ENCODE assay signal across 28 mouse cellular contexts in genomic region chr4:125601301-125601700, GRCm38 (mm10).
"Had no signal": no experiment of that assay in that cellular context is flagged by ENCODE, and none has a peak within 500 bp of the region (broad histone marks: within the 10 kb centered on the region; RNA-seq: fewer than 3 reads in every experiment).

No protein-coding gene starts in this region.

- H3K4me2 ChIP-seq: embryonic facial prominence, embryonic 12.5 days; embryonic facial prominence, embryonic 13.5 days; embryonic facial prominence, embryonic 15.5 days; forebrain, embryonic 12.5 days; forebrain, embryonic 13.5 days; forebrain, embryonic 15.5 days had no signal

- H3K27me3 ChIP-seq: embryonic facial prominence, embryonic 12.5 days had no signal

- H3K36me3 ChIP-seq: embryonic facial prominence, embryonic 10.5 days; embryonic facial prominence, embryonic 12.5 days; embryonic facial prominence, embryonic 13.5 days; embryonic facial prominence, embryonic 15.5 days; forebrain, embryonic 10.5 days; forebrain, embryonic 12.5 days; forebrain, embryonic 15.5 days had no signal

- H3K27ac ChIP-seq: embryonic facial prominence, embryonic 12.5 days; embryonic facial prominence, embryonic 13.5 days; embryonic facial prominence, embryonic 15.5 days; forebrain, embryonic 12.5 days; forebrain, embryonic 13.5 days; forebrain, embryonic 15.5 days; gastrocnemius, adult 2 months; heart, adult 2 months had no signal

- ATAC-seq: forebrain, embryonic 13.5 days; forebrain, embryonic 14.5 days; forebrain, embryonic 15.5 days; forebrain, embryonic 16.5 days; forebrain, postnatal 0 days had no signal

- H3K9ac ChIP-seq: embryonic facial prominence, embryonic 12.5 days; embryonic facial prominence, embryonic 13.5 days; embryonic facial prominence, embryonic 15.5 days; forebrain, embryonic 12.5 days; forebrain, embryonic 13.5 days; forebrain, embryonic 15.5 days; forebrain, postnatal 0 days had no signal

- H3K4me3 ChIP-seq: embryonic facial prominence, embryonic 10.5 days; embryonic facial prominence, embryonic 12.5 days; embryonic facial prominence, embryonic 13.5 days; embryonic facial prominence, embryonic 15.5 days; erythroblast, embryonic 14.5 days; forebrain, embryonic 10.5 days; forebrain, embryonic 12.5 days; forebrain, embryonic 13.5 days; forebrain, embryonic 15.5 days; gastrocnemius, adult 2 months; heart, adult 2 months had no signal

- DNase-seq: cerebellum, adult 8-10 months; cerebellum, adult 9-10 months; cerebellum, adult 9-11 months; cerebellum, postnatal 10 days; cerebellum, postnatal 14 days; cerebellum, postnatal 25 days; cerebellum, postnatal 36 days; embryo, embryonic 11 days; forebrain, postnatal 0 days; gastrocnemius, adult 2 months; gastrocnemius, postnatal 10 days; gastrocnemius, postnatal 14 days; gastrocnemius, postnatal 25 days; gastrocnemius, postnatal 36 days; heart, adult 11 months; heart, adult 18-20 months; heart, adult 2 months had no signal

- H3K9me3 ChIP-seq: embryonic facial prominence, embryonic 10.5 days; embryonic facial prominence, embryonic 12.5 days; embryonic facial prominence, embryonic 13.5 days; embryonic facial prominence, embryonic 15.5 days; forebrain, embryonic 10.5 days; forebrain, embryonic 12.5 days; forebrain, embryonic 13.5 days; forebrain, embryonic 15.5 days had no signal
